Mouse (Mus musculus): ENCODE results near the gene Zfp750.

Gene Zfp750

DNA sequence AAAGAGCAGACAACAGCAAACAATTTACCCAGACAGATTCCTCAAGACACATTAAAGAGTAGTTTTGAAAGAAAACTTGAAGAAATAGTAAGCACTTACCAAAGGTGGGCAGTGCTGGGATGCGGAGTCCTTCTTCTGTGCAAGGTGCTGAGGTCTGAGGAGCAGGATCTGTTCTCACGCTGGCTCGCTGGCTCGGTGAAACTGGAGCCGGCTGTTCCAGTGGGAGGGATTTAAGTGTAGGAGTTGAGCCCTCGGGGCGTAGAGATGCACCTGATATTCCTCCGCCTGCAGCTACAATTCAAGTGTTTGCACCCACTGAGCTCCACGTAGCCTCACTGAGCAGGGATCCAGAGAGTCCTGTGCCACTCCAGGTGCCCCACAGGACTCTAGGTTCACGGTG, at the start of gene Zfp750:
Zfp750 (minus strand) TSS at position 203 of the 400 bp plus-strand sequence.
- peak; percentile 52 to 64 for DNase-seq

DNA sequence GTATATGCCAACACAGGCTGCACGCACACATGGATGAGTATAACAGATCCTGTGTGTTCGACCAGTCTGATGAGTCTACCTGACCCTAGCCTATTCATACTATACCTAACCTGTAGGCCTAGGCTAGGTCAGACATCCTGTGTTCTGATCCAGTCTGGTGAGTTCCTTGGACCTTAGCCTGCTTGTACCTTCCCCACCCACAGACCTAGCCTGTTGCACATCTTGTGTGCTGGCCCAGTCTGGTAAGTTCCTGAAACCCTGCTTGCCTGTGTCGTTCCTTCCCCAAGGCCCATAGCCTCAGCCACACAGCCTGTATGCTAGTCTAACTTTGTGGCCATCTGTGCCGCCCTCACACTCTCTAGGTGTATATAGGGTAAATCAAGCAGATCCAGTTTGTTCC, 45.1 kb upstream of the Zfp750 start:
- DNase-seq = no peak

DNA sequence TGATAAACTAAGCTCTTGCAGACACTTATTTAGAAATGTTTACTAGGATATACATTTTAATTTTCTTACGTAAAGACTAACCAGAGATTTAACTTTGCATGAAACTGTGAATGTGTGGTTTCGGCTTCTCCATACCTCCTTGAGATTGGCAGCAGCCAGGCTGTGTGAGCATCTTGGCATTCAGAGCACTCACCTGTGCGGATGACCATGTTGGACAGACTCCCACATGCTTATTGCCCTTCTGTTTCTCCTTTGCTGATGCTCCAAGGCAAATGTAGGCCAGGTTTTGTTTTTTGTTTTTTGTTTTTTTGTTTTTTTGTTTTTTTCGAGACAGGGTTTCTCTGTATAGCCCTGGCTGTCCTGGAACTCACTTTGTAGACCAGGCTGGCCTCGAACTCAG, 44.2 kb upstream of the Zfp750 start:
- no peak for DNase-seq

DNA sequence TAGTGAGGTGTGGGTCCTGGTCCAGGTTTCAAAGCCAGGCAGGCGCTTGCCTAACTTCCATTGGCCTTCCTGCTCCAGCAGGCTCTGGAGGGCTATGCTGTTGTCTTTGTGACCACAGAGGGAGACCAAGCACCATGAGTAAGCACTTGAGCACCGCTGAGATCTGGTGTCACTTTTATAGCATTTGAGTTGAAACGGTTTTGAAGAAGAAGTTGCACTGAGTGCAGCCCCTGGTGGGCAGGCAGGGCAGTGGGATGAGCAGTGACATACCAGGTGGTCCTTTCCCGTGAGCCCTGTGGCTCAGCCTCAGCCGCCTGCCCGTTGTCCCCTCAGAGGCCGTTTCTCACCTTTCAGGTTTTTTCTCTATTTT, 41.1 kb upstream of the Zfp750 start:
- DNase-seq = no peak

DNA sequence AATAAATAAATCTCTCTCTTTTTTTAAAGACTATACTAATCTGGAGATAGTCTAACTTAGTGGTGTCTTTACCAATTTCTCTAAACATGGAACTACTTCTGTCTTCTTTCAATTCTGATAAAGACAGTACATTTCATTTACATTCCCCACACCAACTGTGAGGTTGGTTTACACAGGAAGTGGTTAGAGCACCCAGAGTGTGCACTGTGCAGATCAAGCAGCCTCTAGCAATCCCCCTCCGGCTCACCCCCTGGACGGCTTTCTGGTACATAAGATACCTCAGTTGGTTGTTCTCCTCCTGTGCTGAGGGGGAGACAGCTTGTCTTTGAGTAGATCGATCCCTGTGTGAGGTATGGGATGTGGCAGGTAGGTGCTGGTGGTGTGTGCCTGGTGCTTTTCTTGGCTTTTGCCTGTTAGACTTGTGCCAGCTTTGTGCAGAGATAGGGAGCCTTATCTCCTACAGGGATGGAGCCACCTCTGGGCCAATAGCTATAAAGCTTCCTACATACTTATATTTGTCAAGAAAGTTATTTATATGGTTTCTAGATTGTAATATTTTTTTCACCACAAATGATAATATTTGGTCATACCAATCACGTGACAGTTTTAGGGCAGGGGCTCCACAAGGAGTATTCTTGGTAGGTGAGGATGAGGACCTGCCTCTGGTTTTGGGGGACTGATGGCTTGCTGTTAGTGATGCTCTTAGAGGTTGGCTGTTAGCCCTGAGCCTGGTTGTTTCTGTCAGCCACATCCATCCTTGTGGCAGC, 40.6 kb upstream of the Zfp750 start:
- no peak for DNase-seq

DNA sequence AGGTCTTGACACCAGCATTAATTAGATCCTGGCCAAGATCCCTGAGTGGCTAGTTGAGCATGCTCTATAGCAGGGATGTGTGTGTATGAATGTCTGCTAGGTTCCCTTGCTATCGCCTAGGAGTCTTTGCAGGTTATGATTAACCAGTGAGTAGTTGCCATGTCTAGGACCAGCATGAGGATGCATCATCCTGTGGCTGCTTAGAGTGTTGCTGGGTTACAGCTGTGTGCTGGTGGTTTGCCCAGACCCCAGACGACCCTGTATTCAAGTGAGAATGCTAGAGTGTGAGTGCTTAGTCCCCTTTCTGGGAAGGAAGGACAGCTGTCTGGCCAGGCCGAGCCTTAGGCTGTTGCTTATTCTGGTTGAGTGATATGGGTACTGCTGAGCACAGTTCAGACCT, 39.4 kb upstream of the Zfp750 start:
- DNase-seq = no peak

DNA sequence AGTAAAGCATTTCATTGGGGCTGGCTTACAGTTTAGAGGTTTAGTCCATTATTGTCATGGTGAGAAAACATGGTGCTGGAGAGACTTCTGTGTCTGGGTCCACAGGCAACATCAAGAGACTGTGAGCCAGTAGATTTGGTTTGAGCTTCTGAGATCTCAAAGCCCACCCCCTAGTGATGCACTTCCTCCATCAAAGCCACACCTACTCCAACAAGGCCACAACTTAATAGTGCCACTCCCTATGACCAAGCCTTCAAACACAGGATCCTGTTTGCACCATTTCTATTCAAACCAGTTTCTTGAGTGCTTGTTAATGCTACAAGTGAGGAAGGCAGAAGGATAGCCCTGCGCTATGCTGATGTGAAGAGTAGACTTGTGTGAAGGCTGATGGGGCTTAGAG, 38.8 kb upstream of the Zfp750 start:
- no peak for DNase-seq

DNA sequence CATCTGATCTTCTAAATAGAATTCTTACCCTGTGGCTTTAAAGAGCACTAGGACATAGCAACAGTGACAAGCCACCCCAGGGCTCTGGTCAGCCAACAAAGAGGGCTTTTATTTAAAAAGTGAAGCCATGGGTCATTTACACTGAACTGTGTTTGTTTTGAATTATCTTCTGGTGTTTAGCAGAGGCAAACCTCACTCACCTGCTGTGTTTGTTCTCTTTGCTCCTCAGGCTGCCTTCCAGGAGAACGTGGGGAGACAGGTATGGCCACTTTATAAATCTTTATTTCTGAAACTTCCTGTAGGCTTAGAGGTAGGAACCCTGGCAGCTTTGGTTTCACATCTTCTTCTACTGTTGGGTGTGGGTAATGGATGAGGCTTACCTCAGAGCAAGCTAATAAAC, 37.6 kb upstream of the Zfp750 start:
- no peak for DNase-seq

DNA sequence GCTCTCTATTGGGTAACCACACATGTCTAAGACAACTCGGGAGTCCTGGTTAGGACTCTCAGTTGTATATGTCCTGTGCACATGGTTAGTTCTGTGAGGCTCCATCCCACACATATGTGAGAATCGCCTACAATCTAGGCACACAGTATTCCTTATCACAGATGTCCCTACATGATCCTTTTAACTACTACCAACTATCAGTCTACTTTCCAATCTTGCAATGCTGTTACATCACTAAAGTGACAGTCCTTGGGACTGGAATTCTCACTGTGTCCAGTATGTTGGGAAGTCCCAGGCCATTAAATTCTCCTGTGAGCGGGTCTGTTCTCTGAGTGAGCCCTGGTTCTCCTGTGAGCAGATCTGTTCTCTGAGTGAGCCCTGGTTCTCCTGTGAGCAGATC, 34.3 kb upstream of the Zfp750 start:
- DNase-seq = no peak

DNA sequence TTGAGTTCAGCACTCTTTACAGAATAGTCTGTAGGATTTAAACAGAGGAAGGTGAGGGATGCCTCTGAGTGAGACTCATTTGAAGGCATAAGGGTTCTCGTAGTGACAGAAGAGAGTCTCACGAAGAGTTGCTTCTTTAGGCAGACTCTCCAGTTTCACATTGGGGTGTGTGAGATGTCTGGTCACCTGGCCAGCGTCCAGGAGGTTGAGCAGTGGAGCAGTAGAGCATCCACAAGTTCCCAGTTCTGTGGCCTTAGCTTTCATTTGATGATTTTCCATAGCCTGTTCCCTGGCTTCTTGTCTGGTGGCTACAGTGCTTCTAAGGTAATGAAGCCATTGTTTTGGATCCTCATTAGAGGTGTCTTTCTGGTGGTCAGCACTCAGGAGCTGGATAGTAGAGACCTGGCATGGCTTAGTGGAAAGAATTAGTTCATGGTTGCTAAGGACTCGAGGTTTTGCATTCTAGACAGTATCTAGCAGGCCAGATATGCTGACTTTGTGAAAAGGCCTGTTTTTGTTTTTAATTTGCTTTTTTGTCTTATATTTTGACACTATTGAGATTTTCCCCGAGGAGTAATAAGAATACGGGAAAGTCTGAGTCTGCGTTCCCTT, 33.8 kb upstream of the Zfp750 start:
- DNase-seq = peak; percentile 36 to 50

DNA sequence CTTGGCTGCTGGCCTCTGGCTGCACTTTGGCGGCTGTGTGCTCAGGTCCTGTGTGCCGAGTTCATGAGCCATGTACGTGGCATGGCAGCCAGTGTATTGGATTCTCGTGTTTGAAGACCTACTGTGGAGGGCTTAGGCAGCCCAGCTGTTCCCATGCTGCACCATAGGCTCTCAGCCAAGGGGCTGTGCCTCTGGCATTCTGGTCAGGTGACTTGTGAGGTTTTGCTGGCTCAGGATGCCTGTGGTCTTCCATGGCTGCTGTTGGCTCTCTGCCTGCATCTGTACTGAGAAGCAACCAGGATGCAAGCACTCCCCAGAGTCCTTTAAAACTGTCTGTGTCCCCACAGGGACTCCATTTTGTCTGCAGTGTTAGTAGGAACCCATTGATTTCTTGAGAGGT, 33.0 kb upstream of the Zfp750 start:
- peak; percentile 68 to 80 for DNase-seq

DNA sequence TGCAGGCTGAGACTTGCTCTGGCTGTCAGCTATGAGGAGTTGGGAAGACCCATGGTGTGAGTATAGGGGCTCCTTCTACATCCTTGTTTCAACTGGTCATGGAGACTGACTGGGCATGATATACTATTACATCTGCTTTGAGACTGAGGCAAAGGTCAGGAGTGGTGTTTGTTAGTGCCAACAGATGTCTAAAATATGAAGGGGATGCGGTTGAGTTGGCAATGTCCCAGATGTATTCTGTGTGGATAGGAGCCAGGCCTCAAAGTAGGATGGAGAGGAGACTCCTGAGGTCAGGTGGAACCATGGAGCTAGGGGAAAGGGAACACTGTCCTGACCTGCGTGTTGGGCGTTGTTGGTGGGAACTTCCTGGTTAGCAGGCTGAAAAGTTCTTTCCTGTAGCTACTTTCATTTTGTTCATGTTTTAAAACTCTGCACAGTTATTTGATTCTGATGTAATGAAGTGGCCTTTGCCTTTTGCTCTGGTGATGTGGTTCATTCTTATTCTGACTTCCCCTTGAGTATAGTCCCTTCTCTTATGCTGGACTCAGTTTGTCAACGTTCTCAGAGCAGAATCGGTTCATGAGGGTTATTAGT, 32.2 kb upstream of the Zfp750 start:
- no peak for DNase-seq

DNA sequence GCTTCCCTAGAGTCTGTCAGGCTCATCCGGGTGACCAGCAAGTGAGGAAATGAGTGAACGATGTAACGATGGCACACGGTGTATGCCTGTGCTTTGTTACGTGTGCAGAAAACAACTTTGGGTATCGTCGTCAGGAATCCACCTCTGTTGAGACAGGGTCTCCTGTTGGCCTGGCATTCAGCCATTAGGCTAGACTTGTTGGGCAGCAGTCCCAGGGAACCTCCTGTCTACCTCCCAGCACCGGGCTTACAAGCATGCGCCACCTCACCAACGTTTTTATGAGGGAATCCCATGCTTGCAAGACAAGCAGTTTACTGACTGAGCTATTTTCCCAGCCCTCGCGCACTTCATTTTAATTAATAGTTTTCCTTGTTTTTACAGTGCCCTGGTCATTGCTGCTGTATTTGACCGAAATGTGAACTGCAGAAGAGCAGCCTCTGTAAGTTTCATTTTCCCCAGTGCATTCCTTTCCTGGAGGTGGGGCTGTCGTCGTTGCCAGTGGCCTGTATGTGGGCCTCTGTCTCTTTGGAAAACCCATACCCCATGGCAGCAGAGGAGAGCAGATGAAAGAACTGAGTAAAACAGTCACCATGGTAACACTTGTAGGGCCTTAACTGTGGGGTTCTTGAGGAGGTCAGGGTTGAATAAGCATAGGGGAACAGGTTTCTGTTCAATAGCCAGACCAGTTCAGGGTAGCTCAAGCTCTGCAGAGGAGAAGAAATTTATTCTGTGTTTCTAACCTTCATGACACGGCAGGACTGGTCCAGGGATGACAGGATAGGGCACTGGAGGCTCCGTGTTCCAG, 30.9 kb upstream of the Zfp750 start:
- peak in 1 of 2 experiments; percentile 26 for DNase-seq

DNA sequence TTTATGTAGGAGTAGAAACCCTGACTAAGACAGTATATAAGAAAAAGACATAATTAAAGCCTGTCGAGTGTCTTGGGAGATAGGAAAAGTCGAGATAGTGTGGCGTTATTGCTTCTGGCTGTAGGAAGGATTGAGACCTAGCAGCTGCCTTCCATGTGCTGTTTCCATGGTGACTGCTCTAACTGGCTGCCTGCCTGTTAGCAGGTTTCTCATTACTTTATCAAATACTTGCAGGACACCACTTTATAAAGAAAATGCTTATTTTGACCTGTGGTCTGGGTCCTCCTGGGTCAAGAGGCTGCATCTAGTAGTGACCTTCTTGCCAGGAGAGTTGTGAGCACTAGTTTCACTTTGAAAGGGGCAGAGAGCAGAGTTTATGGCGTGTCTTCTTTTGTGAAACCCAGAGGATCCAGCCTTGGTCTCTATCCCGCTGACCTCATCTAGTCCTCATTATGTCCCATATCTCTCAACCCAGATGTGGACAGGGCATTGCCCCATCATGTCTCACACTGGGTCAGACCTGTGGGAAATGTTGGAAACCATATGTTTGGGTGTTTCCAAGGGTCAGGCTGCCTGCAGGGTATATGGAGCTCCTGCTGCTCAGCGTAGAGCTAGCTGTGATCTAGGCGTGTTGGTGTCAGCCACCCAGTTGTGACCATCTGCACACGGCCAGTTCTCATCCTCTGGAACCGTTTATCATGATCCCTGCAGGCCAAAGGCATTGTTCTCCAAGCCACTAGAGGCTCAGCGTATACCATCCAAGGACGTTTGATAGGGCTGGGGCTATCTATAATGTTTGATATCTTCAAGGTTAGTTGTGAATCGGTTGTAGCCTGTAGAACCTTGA, 30.1 kb upstream of the Zfp750 start:
- DNase-seq = peak; percentile 49 to 59

DNA sequence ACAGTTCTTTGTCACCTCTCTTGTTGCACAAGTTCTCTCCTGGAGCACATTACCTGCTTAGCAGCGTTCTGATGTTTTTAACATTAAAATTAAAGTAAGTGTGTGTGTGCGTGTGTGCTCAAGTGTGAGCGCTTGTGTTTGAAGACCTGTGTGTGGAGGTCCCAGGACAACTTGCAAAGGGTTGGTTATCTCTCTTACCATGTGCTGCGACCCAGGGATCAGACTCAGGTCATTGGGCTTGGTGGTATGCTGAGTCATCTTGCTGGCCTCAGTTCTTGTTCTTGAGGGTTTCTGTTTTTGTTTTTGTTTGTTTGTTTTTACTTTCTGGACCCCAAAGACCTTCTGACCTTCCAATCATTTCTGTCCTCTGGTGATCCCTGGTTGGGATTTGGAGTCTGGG, 28.8 kb upstream of the Zfp750 start:
- DNase-seq = no peak

DNA sequence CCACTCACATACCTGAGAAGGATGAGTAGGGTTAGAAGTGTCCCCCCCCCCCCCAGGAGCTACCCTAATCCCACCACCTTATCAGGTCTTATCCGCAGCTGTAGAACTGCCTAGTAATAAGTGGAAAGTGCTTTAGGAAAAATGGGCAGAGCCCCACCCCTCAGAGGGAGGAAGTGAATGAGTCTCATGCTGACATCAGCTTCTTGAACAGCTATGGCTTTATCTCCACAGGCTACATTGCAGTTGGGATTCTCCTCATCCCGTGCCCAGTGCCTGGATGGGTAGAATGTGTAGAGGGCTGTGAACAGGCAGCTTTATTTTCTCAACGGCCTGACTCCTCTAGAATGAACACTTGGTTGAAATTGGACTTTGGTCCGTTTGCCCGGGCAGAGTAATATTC, 28.1 kb upstream of the Zfp750 start:
- DNase-seq = no peak

DNA sequence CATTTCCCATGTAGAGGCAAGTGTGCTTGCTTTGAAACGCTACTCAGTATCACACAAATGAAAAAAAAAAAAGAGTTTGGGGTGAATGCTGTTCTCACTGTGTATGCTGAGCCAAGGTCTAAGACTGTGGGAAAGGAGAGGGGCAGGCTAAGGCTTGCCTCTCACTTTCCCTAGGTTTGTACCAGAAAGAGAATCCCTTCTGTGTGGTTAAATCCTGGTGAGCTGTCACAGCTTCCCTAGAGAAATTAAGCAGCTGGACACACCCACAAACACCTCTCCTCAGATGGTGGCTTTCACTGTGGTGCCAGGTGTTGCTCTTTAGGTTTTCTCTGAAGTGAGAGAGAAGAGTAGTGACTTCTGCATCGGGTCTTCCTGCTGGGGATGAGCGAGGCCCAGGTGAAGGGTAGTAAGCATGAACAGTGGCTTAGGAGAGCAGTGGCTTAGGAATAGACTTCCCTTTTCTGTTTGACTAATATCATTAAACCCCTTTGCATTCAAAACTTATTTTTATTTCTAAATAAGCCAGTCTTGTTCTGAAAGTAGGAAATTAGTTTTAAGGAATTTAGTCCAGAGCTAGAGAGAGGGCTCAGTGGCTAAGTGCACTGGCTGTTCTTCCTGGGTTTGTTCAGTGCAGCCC, 26.4 kb upstream of the Zfp750 start:
- DNase-seq = no peak

DNA sequence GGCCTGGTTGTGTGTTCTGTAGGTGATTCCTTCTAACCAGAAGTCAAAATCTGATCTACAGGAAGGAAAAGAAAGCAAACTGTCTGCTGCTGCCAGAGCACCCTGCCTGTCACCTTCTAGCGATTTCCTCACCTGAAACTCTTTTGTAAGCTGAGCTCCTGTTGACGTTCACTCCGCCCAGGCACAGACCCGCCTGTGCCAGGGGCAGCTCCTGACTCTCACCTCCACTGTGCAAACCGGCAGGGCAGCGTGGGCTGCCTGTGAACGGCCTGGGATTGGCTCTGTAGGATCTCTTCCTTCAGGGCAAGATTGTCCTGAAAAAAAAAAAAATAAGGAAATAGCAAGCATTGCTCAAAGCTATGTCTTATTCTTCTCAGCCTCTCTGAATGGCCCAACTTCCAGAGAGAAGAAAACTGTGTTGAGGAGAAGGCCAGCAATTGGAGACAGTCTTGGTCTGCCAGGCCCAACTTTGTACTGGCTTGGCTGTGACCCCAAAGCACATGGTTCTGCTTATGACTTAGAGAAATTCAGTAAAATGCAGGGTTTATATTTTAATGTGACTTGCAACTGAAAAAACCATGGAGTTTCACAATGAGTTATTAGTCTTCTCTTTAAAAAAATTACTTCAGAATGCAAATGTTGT, 25.7 kb upstream of the Zfp750 start:
- peak in 1 of 2 experiments; percentile 20 for DNase-seq

DNA sequence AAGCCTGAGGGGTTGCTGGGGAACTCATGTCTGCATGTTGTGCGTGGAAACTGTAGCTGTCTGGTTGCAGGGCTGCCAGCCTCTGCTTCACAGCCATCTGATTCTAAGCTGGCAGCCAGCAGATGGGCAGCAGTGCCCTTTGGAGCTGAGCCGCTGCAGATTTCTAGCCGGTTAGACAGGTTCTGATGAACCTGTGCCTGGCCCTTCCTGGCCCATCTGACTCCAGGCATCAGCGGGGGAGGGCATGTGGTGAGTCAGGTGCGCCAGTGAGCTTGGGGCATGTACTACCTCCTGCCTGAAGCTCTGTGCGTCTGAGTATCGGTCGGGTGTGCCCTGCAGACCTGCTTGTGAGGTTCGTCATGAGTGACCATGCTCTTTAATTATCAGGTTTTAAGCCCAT, 24.8 kb upstream of the Zfp750 start:
- DNase-seq = peak; percentile 41 to 70

DNA sequence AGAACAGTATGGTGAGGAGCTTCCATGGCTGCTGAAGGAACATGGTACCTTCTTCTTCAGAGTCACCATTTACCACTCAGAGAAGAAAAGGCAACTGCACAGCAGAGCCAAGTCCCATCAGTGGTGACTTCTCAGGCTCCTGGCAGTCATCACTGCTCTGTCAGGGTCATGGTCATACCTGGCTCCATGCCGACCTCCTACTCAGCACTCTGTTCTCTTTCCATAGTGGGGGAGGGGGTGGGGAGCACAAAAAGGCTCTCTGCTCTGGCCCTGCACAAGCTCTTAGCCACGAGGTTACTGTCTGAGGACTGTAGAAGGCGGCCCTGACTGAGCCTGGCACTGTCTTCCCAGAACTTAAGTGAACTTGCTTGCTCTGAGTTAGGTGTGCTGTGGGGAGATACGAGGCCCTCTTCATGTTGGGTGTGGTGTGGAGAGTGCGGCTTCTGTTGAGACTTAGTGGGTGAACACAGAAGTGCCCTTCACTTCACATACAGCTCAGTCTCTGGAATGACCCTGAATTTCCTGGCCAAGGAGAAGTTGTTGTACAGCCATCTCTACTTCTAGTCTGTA, 24.2 kb upstream of the Zfp750 start:
- no peak for DNase-seq

DNA sequence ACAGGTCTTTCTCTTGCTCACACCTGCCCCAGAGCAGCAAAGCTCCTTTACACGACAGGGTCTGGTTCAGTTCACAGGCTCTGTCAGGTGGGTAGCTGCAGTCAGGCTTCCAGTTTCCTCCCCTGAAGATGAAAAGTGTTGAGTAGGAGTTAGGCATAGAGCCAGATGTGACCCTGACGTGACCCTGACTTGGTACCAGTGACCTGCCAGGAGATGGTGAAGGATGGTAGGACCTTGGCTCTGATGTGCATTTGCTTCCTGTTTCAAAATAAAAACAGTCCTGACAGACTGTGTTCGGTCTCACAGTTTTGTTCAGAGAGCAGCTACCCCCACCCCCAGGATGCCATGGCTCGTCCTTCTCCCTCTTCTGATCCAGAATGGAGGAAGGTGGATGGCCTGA, 23.3 kb upstream of the Zfp750 start:
- DNase-seq = no peak

Data from kidney, postnatal 4 days (tissue).